Mouse (Mus musculus) kidney, postnatal 36 days (tissue): ENCODE measurements around the gene Bud13.

ENCODE experiments used
- DNase-seq, 2 experiments: peaks; one replicate each; pipeline ENCODE4 v3.0.0; 2021 to 2022; ENCODE audit warnings: mixed read lengths in 2 of 2

Bud13 gene

DNA sequence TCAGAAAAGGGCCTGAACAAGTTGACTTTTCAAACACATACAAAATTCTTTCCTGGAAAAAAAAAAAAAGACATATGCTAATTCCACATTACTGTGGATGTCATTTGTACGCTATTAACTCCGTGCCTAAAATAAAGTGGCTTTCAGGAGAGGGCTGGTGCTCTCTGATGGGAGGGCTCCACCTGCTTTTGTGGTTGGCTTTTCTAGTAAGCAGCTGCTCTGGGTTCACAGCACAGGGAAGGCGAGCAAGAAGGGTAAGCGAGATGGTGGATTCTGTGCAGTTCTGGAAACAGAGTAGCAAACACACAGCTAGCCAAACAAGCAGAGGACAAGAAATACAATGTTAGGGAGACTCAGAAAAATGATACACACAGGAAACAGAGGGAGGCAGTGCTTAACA is 55.6 kb downstream of the Bud13 start:
- DNase-seq: no peak

DNA sequence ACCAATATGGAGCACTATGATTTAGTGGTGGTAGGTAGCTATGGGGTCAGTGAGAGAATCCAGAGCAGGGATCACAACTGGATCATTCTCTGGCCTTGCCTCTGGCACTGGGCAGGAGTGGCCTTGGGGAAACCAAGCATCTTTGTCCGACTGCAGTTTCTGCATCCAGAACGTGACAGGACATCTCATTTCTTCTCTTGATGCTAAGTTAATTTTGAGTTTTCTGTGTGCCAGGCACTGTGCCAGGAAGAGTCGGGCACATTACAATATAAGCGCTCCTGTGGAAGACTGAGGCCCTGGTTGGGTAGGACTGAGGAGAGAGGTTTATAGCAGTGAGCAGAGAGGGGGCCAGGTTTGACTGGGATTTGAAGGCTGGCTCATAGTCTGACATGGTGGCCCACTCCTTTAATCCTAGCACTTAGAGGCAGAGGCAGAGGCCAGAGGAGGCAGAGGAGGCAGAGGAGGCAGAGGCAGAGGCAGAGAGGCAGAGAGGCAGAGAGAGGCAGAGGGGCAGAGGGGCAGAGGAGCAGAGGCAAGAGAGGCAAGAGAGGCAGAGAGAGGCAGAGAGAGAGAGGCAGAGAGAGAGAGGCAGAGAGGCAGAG is 56.3 kb downstream of the Bud13 start:
- no peak for DNase-seq

- no peak for DNase-seq
Observed at GRCm38 (mm10) chr9:46345887-46346665, 63.3 kb downstream of the Bud13 start.
